ENCODE assay signal across 9 mouse cellular contexts in the genomic region with DNA sequence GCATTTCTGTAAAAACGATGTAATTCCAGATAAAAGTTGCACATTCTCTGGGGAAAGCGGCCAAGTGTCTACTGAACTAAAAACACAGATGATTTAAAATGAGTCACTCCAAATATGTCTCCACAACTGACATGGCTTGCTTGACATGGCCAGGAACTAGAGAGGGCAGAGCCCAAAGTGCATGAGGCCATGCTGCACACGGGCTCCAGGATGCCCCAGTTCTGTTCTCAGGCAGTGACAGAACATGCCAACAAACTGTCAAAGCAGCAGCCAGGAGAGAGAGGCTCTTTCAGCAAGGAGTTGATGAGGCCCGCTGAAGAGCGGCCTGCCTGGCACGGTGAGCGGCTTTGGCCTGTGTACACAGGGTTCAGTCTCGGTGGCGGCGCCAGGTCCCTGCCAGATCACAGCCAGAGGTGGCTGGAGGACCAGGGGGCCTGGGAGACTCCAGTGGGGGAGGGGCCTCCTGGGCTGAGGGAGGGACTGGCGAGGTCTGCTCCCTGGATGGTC.
DNase-seq lines count a peak whose midpoint lies in the region; ATAC-seq and TF ChIP-seq lines count a peak whose summit lies in the region.
"Had no signal": no experiment of that assay in that cellular context is flagged by ENCODE, and none has a peak within 500 bp of the region (broad histone marks: within the 10 kb centered on the region; RNA-seq: fewer than 3 reads in every experiment).

No protein-coding gene starts in this region.

- no peaks in the 10 kb centered on the region for H3K9me3 ChIP-seq in E14TG2a.4 (ENCODE audit: low read length)
- H3K9me3 ChIP-seq in forebrain, postnatal 0 days (ENCODE audit: low read length) = no peaks in the 10 kb centered on the region
- no peaks in the 10 kb centered on the region for H3K9me3 ChIP-seq in stomach, postnatal 0 days (ENCODE audit: control insufficient read depth, low read length)

- H3K4me2 ChIP-seq in forebrain, postnatal 0 days (ENCODE audit: low read depth) = no peak overlapping the region
- H3K4me2 ChIP-seq in stomach, postnatal 0 days (replicated peaks; ENCODE audit: low read depth) = no peak overlapping the region

- peaks cover 45% of the 10 kb centered on the region for H3K36me3 ChIP-seq in E14TG2a.4 (ENCODE audit: insufficient read depth, low read length)
- H3K36me3 ChIP-seq in forebrain, postnatal 0 days (ENCODE audit: insufficient read depth) = peaks cover 47% of the 10 kb centered on the region
- H3K36me3 ChIP-seq in stomach, postnatal 0 days (ENCODE audit: control insufficient read depth, insufficient read depth, low read length) = no peaks in the 10 kb centered on the region

- peaks cover 39% of the 10 kb centered on the region for H3K4me1 ChIP-seq in E14TG2a.4 (replicated peaks; ENCODE audit: low read depth, low read length)
- H3K4me1 ChIP-seq in forebrain, postnatal 0 days (ENCODE audit: insufficient read depth) = peaks cover 4% of the 10 kb centered on the region; the same call in 1 of the 2 replicates
- no peaks in the 10 kb centered on the region for H3K4me1 ChIP-seq in stomach, postnatal 0 days (replicated peaks; ENCODE audit: control insufficient read depth, insufficient read depth)

- H3K27me3 ChIP-seq in E14TG2a.4 (ENCODE audit: insufficient read depth, low read length) = no peaks in the 10 kb centered on the region
- no peaks in the 10 kb centered on the region for H3K27me3 ChIP-seq in forebrain, postnatal 0 days (ENCODE audit: insufficient read depth, low read length)
- no peaks in the 10 kb centered on the region for H3K27me3 ChIP-seq in stomach, postnatal 0 days (ENCODE audit: control insufficient read depth, insufficient read depth, low read length)

- peak overlapping the region; percentile 62; the same call in 1 of the 2 replicates for H3K27ac ChIP-seq in forebrain, postnatal 0 days (ENCODE audit: low read depth, low read length)
- H3K27ac ChIP-seq in stomach, postnatal 0 days (replicated peaks) = peak overlapping the region; percentile 35
- H3K27ac ChIP-seq: liver, embryonic 14.5 days had no signal

- no peak for TF ChIP-seq EP300 in stomach, postnatal 0 days (optimal IDR thresholded peaks at IDR 0.05)

- intact Hi-C loops in heart, postnatal 25 days (cut with DNase I) = no loop called here

- H3K9ac ChIP-seq in forebrain, postnatal 0 days = 0 out of 2 replicates have a peak overlapping the region, but pooled peaks have one; percentile 10
- H3K9ac ChIP-seq in stomach, postnatal 0 days (ENCODE audit: low read length) = no peak overlapping the region; the same call in 1 of the 2 replicates
- H3K9ac ChIP-seq: liver, embryonic 14.5 days had no signal

- H3K4me3 ChIP-seq in E14TG2a.4 (replicated peaks; ENCODE audit: low read length) = peak overlapping the region; percentile 41; the same call in 1 of the 2 replicates
- H3K4me3 ChIP-seq in forebrain, postnatal 0 days (ENCODE audit: low read depth, low read length) = no peak overlapping the region
- H3K4me3 ChIP-seq in stomach, postnatal 0 days (ENCODE audit: low read depth, low read length) = no peak overlapping the region

- TF ChIP-seq CTCF in E14TG2a.4 (conservative IDR thresholded peaks at IDR 0.05; ENCODE audit: low read length) = no peak
- no peak for TF ChIP-seq CTCF in brain, embryonic 14.5 days (IDR thresholded peaks at IDR 0.05; ENCODE audit: borderline replicate concordance, extremely low read depth, insufficient read depth, insufficient read length)
- TF ChIP-seq CTCF in forebrain, postnatal 0 days (IDR thresholded peaks at IDR 0.05; ENCODE audit: low read depth) = no peak
- TF ChIP-seq CTCF in stomach, postnatal 0 days (IDR thresholded peaks at IDR 0.05; ENCODE audit: low read depth) = no peak

- DNase-seq in brain, embryonic 14.5 days (ENCODE audit: low read depth) = peak; percentile 93
- DNase-seq in forebrain, postnatal 0 days = peak; percentile 76
- peak; percentile 39 for DNase-seq in heart, postnatal 25 days (ENCODE audit: low spot score)
- peak; percentile 61 to 87 for DNase-seq in layer of hippocampus, postnatal 14 days (ENCODE audit: low spot score in 2 of 2)
- DNase-seq in lung, postnatal 4 days = peak; percentile 56 to 84
- DNase-seq in stomach, postnatal 0 days (ENCODE audit: low spot score) = peak; percentile 34

- 34% methylated on average over 11 of the region's 11 CpGs for WGBS in forebrain, postnatal 0 days
- 27% methylated on average over 11 of the region's 11 CpGs for WGBS in stomach, postnatal 0 days

- peak; percentile 90 for ATAC-seq in forebrain, postnatal 0 days
- ATAC-seq in stomach, postnatal 0 days (ENCODE audit: low FRiP score, low TSS enrichment) = peak; percentile 73
- no peak for ATAC-seq in erythroblast, adult 5-6 weeks (replicated peaks; ENCODE audit: low FRiP score, poor library complexity, severe bottlenecking)

- TF ChIP-seq POLR2A in brain, embryonic 14.5 days (IDR thresholded peaks at IDR 0.05; ENCODE audit: borderline replicate concordance, extremely low read depth, insufficient read depth, insufficient read length, poor library complexity, severe bottlenecking) = no peak

Comparison
In these comparisons a context has a peak if more than half of its experiments do, and no peak if none do; other contexts are left out.
1. DNase-seq: peak in every context shown above with its lines; median percentile 93 in brain, embryonic 14.5 days; 76 in forebrain, postnatal 0 days; 74 in layer of hippocampus, postnatal 14 days; 70 in lung, postnatal 4 days; 39 in heart, postnatal 25 days; 34 in stomach, postnatal 0 days.